Mouse (Mus musculus) E14TG2a.4 (cell line): ENCODE data around the gene Ccdc124.

ENCODE experiments used
- CTCF ChIP-seq: conservative IDR thresholded peaks from 2 replicates; pipeline ENCODE4 v1.5.1; 2014; ENCODE audit warnings: low read length
- NANOG ChIP-seq: IDR thresholded peaks from 2 replicates; pipeline ENCODE4 v1.6.1; 2014; ENCODE audit warnings: borderline replicate concordance, low read length, mixed read lengths
- POU5F1 ChIP-seq: IDR thresholded peaks from 2 replicates; pipeline ENCODE4 v1.6.1; 2014; ENCODE audit warnings: low read length, borderline replicate concordance

- no peak for TF ChIP-seq CTCF
- TF ChIP-seq NANOG = no peak
- no peak for TF ChIP-seq POU5F1
Observed at GRCm38 (mm10) chr8:70865350-70866000, 8.3 kb downstream of the Ccdc124 start.
